Mouse (Mus musculus) heart, embryonic 14.5 days (tissue): Measurements from ENCODE around the gene Trim41. TPM values are rescaled to one million over a fixed set of nuclear protein-coding genes. Genes with fewer than 3 reads are reported as not detected.

ENCODE experiments used
- ATAC-seq: fragments of 200-750 bp; cut with Nextera tagmentation; 2 replicates; pipeline ENCODE4 v1.8.0; 2017; ENCODE audit warnings: low read depth, moderate TSS enrichment; ENCODE audit not compliant: insufficient number of reproducible peaks, insufficient read depth, low FRiP score
- H3K27ac ChIP-seq, 2 experiments: fragments of 200-500 bp in 1 of 2; fragments of 300-500 bp in 1 of 2; sonication (generic) in 1 of 2; replicated peaks in 1 of 2; 2 replicates each; pipeline ENCODE4 v1.5.1; 2012 to 2014; ENCODE audit warnings: low read depth in 2 of 2, low read length in 2 of 2, control low read depth in 1 of 2, mild to moderate bottlenecking in 1 of 2, mixed read lengths in 1 of 2; ENCODE audit not compliant: control insufficient read depth in 1 of 2, insufficient read depth in 1 of 2
- H3K27me3 ChIP-seq: fragments of 300-500 bp; sonication (generic); 2 replicates; pipeline ENCODE4 v1.6.1; 2014; ENCODE audit warnings: mild to moderate bottlenecking, low read length, control low read depth; ENCODE audit not compliant: control insufficient read depth, insufficient read depth
- H3K36me3 ChIP-seq: fragments of 300-500 bp; sonication (generic); 2 replicates; pipeline ENCODE4 v1.6.1; 2014; ENCODE audit warnings: mild to moderate bottlenecking, control low read depth, low read length, mixed read lengths; ENCODE audit not compliant: control insufficient read depth, insufficient read depth
- H3K4me1 ChIP-seq, 2 experiments: fragments of 200-500 bp in 1 of 2; fragments of 300-500 bp in 1 of 2; sonication (generic) in 1 of 2; 2 replicates each; pipeline ENCODE4 v1.6.1; 2012 to 2014; ENCODE audit warnings: low read length in 2 of 2, control low read depth in 1 of 2, mixed read lengths in 1 of 2; ENCODE audit not compliant: control insufficient read depth in 2 of 2, insufficient read depth in 2 of 2
- H3K4me2 ChIP-seq: fragments of 300-500 bp; sonication (generic); 2 replicates; pipeline ENCODE4 v1.6.1; 2014; ENCODE audit warnings: mild to moderate bottlenecking, low read length
- H3K4me3 ChIP-seq, 2 experiments: fragments of 200-500 bp in 1 of 2; fragments of 300-500 bp in 1 of 2; sonication (generic) in 1 of 2; 2 replicates each; pipeline ENCODE4 v1.5.1; 2012 to 2014; ENCODE audit warnings: low read length in 2 of 2, mild to moderate bottlenecking in 2 of 2, control low read depth in 1 of 2, low read depth in 1 of 2, moderate library complexity in 1 of 2; ENCODE audit not compliant: control insufficient read depth in 1 of 2, insufficient read depth in 1 of 2
- H3K9ac ChIP-seq: fragments of 300-500 bp; sonication (generic); 2 replicates; pipeline ENCODE4 v1.6.1; 2014; ENCODE audit warnings: mild to moderate bottlenecking, low read length
- H3K9me3 ChIP-seq: fragments of 300-500 bp; sonication (generic); 2 replicates; pipeline ENCODE4 v1.6.1; 2016; ENCODE audit warnings: low read length, control low read depth; ENCODE audit not compliant: control insufficient read depth
- WGBS: fragments of 180-500 bp; shearing (Covaris S2); extraction: QIAGEN DNeasy Blood & Tissue Kit; methylation state at CpG from one replicate; pipeline ENCODE4 v1.1.7; 2014; 5-methylcytosine and 5-hydroxymethylcytosine counted together
- polyA plus RNA-seq: library from polyadenylated mRNA; unstranded; fragments of >200 nt; fragmentation: Nextera tagmentation; extraction: Ambion mirVana; gene quantifications from 2 replicates; pipeline ENCODE4 v1.2.1, GENCODE M21; 2014

Trim41 gene
- polyA plus RNA-seq, 1 experiment from 2014 or later: 3.8 TPM

DNA sequence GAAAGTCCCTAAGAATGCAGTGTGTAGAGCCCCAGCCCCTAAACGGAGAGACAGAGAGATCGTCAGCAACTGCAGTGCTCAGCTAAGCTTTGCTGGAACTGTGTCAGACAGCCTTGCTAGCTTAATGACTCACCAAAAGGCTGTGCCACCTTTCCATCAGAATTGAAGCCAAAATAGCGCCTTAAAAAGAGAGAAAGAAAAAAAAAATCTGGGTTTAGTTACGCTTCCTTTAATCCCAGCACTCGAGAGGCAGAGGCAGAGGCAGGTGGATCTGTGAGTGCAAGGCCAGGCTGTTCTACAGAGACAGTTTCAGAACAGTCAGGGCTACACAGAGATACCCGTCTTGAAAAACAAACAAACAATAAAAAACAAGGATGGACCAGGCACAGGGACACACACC, 27.2 kb upstream of the Trim41 start:
- H3K4me1 ChIP-seq: no peaks in the 10 kb centered on the region
- peaks cover 7% of the 10 kb centered on the region; the same call in 1 of the 2 replicates for H3K27me3 ChIP-seq
- no peak overlapping the region for H3K4me3 ChIP-seq
- no peaks in the 10 kb centered on the region for H3K36me3 ChIP-seq
- WGBS: 63% methylated on average over 6 of the region's 6 CpGs
- no peak overlapping the region for H3K27ac ChIP-seq
- H3K9ac ChIP-seq: no peak overlapping the region
- H3K4me2 ChIP-seq: no peak overlapping the region
- no peaks in the 10 kb centered on the region for H3K9me3 ChIP-seq
- ATAC-seq: no peak

DNA sequence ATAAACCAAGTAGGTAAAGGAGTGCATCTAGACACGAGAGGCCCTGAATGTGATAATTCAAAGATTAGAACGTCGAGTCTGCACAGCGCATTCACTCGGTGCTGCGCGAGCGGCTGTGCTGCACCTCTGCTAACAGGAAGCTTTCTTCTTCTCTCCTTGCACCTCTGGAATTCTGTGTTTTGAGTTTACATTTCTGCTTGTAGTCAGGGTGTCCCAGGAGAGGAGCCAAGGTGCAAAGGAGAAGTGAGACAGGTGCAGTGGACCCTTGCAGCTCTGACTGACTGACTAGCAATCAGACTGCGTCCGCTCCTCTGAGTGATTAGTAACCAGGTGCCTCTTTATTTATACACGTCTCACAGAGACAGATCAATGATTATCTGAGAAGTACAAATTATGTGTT, 26.0 kb upstream of the Trim41 start:
- H3K9me3 ChIP-seq: no peaks in the 10 kb centered on the region
- no peak overlapping the region for H3K4me3 ChIP-seq
- no peaks in the 10 kb centered on the region for H3K36me3 ChIP-seq
- peaks cover 0 to 5% of the 10 kb centered on the region in 2 experiments; a peak in 3 of 4 replicates for H3K4me1 ChIP-seq
- no peak overlapping the region for H3K9ac ChIP-seq
- ATAC-seq: no peak
- WGBS: 81% methylated on average over 11 of the region's 11 CpGs
- H3K4me2 ChIP-seq: no peak overlapping the region
- 0 out of 2 replicates have a peak, but pooled peaks cover under 1% of the 10 kb centered on the region for H3K27me3 ChIP-seq
- no peak overlapping the region for H3K27ac ChIP-seq

DNA sequence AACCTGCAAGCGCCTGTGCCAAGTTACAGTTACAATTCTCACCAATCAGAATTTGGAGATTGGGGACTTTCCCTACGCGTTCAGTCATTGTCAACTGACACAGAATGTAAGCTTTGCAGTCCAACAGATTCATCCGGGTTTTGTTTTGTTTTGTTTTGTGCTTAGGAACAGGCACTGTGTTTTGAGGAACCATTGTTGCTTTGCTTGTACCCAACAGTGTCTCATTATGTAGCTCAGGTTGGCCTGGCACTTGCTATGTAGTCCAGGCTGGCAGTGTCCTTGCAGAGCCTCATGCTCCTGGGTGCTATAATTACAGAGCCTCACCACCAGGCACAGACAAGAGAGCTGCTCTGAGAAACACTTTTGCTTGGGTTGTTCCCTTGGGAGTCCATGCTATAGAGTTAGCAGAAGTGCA, 25.2 kb upstream of the Trim41 start:
- no peak overlapping the region for H3K27ac ChIP-seq
- 79% methylated on average over 4 of the region's 4 CpGs for WGBS
- no peaks in the 10 kb centered on the region for H3K36me3 ChIP-seq
- H3K9me3 ChIP-seq: no peaks in the 10 kb centered on the region
- H3K4me3 ChIP-seq: no peak overlapping the region
- H3K4me2 ChIP-seq: no peak overlapping the region
- H3K4me1 ChIP-seq: peaks cover 0 to 5% of the 10 kb centered on the region in 2 experiments; a peak in 3 of 4 replicates
- no peak for ATAC-seq
- H3K9ac ChIP-seq: no peak overlapping the region
- H3K27me3 ChIP-seq: no peaks in the 10 kb centered on the region

DNA sequence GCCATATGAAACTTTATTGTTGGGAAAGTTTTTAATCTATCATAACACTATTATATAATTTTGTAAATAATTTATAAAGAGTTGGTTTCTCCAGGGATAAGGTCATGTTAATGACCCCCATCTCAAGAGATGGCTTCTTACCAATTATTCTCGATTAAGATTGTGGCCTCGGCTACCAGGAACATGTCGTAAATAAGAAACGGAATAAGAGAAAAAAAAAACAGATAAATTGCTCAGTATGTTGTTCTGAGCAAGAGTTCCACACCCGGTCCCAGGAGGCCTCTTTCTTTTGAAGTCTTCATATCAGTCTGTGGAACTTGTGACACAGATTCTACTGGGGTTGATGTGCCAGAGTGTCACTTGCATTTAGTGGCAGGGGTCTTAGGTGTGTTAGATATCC, 24.1 kb upstream of the Trim41 start:
- Histone ChIP-seq H3K36me3 (no peaks in the 10 kb centered on the region), H3K9ac (no peak overlapping the region), H3K4me2 (no peak overlapping the region), H3K27ac (no peak overlapping the region), H3K4me3 (no peak overlapping the region), H3K4me1 (peaks cover 3 to 5% of the 10 kb centered on the region in 2 experiments), H3K9me3 (no peaks in the 10 kb centered on the region), H3K27me3 (peaks cover 6% of the 10 kb centered on the region; the same call in 1 of the 2 replicates)
- no peak for ATAC-seq
- WGBS: 82% methylated on average over 5 of the region's 5 CpGs

DNA sequence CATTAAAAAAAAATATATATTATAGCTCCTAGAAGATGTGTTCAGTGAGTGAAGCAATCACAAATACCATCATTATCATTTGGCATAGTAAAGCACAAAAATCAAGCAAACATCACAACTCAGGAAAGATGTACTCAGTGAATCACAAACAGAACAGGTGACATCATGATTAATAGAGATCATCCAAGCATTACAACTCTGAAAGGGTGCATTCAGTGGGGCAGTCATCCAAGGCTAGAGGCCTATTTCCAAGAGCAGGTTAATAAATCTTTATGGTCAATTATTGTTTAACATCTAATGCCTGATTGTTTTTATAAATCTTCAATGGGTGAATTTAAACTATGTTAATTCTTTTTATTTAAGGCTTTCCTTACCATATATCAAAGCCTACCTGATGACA, 23.7 kb upstream of the Trim41 start:
- H3K9ac ChIP-seq: no peak overlapping the region
- no peak for ATAC-seq
- H3K27me3 ChIP-seq: peaks cover 6% of the 10 kb centered on the region; the same call in 1 of the 2 replicates
- no peak overlapping the region for H3K4me2 ChIP-seq
- peaks cover 3 to 5% of the 10 kb centered on the region in 2 experiments for H3K4me1 ChIP-seq
- no peak overlapping the region for H3K27ac ChIP-seq
- H3K4me3 ChIP-seq: no peak overlapping the region
- no peaks in the 10 kb centered on the region for H3K36me3 ChIP-seq
- H3K9me3 ChIP-seq: no peaks in the 10 kb centered on the region

DNA sequence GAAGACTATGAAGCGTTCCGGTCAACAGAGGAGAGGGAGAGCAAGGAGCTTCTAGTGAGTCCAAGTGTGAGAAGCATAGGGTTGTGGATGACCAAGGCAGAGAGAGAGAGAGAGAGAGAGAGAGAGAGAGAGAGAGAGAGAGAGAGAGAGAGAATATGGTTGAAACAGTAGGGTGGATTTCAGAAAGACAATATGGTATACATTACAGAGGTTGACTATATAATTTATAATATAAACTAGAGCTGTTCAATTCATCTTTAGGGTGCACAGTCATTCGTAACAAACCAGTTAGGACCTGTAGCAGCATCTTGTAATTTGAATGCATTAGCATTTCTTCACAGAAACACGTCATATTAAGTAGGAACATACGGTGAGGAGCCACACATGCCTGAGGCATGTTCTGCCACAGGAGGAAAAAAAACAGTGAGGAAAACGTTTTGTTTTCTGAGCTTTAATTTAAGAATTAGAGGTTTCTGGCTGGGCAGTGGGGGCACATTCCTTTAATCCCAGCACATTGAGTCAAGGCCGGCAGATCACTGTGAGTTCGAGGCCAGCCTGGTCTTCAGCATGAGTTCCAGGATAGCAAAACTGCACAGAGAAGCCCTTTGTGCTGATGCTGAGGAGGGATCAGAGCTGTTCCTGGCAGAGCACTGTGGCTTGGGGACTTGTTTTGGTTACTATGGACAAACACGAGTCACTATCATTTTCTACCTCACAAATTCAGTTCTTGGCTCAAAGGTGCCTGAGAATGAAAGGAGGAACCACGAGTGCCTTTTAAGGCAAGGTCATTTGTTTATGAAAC, 21.9 kb upstream of the Trim41 start:
- H3K9me3 ChIP-seq: no peaks in the 10 kb centered on the region
- H3K27ac ChIP-seq: no peak overlapping the region
- H3K27me3 ChIP-seq: peaks cover 6% of the 10 kb centered on the region; the same call in 1 of the 2 replicates
- no peaks in the 10 kb centered on the region for H3K36me3 ChIP-seq
- peak overlapping the region; percentile 76 for H3K4me2 ChIP-seq
- H3K4me1 ChIP-seq: peaks cover 3 to 5% of the 10 kb centered on the region in 2 experiments
- no peak for ATAC-seq
- 78% methylated on average over 10 of the region's 10 CpGs for WGBS
- no peak overlapping the region for H3K9ac ChIP-seq
- H3K4me3 ChIP-seq: peak overlapping the region in 1 of 2 experiments; percentile 76; a peak in 1 of 4 replicates

DNA sequence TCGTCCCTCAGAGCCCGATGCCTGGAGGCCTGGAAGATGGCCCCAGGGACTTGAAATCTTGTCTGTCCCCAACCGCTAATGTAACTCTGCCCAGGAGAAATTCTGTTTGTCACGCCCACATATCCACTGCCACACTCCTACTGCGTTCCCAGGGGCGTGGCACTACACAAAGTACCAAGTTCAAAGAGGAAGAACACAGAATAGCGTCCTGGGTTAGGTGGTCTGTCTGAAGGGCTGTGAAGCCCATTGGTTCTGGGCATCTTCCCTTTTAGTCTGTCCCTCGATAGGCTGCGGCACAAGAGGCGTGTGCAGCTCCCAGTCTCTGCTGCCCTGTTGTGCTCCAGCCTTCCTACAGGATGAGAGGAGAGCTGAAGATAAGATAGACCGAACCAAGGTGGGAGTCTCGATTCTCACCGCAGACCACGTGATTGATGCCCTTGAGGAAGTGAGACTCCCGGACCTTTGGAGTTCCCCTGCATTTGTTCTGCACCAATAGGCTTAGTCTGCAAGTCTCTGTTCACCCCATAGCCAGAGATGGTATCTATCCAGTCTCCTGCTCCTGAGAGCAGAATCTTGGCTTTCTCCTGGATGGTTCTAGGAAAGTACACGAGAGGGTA, 21.1 kb upstream of the Trim41 start:
- peak overlapping the region; percentile 76 for H3K4me2 ChIP-seq
- H3K4me1 ChIP-seq: peaks cover 3 to 5% of the 10 kb centered on the region in 2 experiments
- 1% methylated on average over 16 of the region's 16 CpGs for WGBS
- no peaks in the 10 kb centered on the region for H3K36me3 ChIP-seq
- peaks cover 6% of the 10 kb centered on the region; the same call in 1 of the 2 replicates for H3K27me3 ChIP-seq
- H3K9me3 ChIP-seq: no peaks in the 10 kb centered on the region
- peak overlapping the region; percentile 76 to 78 for H3K4me3 ChIP-seq
- ATAC-seq: no peak
- H3K27ac ChIP-seq: peak overlapping the region in 1 of 2 experiments; percentile 34; a peak in 1 of 4 replicates
- peak overlapping the region; percentile 75 for H3K9ac ChIP-seq
